Mouse (Mus musculus): ENCODE measurements at regions not wholly inside any gene's neighbourhood (a gene's known extent, or its start where the extent isn't known, plus 50 kb on each side); places are given as distances from the start of the nearest gene placed in this dataset.

DNA sequence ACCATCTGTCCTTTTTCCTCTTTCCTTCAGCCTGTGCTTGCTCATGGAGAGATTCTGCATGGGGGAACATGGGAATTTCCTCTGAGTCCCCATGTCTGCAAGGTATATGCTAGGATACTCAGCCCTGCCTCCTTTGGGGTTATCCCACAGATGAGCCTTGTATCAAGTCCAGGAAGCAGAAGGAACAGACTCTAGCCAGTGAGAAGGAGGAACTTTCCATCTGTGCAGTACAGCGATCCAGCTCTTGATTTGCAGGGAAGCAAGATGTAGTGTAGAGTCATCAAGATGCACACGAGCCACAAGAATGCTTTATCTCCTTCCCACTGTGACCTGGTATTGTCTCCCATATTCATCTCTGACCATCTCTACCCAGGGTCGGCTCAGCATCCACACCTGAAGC is 84.5 kb downstream of the Gadd45g start:
- DNase-seq = no peak

DNA sequence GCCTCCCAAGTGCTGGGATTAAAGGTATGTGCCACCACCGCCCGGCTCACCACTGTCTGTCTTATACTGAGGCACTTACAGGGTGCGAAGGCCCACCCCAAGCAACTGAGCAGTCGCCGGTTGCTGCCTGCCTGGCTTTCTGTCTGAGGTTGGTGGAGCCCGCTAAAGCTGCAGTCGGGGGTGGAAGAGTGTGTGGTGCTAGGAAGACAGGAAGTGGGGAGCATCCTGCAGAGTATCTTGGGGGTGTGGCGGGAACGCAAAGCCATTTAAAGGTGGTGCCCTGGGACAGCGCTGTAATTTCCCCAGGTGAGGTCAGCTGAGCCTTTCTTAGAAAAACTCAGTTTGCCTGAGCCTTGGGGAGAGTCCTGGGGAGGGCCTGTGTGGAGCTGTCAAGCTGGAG is 89.3 kb downstream of the Gadd45g start:
- no peak for DNase-seq

DNA sequence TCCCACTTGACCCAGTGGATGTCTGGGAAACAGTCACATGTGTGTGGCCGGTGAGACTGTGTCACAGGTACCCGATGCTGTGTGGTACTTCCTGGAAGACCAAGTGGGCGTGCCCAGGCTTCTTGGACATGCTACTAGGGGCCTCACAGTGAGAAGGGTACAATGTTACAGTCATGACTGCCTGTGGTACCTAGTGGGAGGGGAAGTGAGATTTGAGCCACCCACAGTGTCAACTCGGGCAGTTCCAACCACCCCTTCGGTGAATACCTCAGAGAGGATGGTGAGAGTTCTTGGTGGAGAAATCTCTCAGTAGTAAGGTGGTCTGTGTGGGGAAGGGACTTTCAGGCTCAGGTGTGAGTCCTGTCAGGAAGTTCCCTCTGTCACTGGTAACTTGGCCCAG is 90.0 kb downstream of the Gadd45g start:
- no peak for DNase-seq

DNA sequence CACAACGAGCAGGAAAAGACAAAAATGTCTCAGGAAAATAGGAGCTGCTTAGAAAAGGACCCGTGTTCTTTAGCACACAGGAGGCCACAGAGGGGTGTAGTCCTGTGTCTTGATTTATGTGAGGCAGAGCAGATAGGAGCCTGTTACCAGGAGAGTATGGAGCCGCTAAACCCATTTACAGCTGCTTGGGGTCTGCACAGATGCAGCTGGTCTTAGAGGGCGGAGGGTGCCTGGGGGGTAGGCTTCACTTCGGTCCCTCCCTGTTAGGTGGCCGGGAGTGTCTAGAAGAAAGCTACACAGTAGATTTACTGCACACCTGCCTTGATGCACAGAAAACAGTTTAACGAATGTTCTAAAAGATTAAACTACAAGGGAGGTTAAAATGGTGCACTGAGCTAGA is 91.4 kb downstream of the Gadd45g start:
- no peak for DNase-seq

DNA sequence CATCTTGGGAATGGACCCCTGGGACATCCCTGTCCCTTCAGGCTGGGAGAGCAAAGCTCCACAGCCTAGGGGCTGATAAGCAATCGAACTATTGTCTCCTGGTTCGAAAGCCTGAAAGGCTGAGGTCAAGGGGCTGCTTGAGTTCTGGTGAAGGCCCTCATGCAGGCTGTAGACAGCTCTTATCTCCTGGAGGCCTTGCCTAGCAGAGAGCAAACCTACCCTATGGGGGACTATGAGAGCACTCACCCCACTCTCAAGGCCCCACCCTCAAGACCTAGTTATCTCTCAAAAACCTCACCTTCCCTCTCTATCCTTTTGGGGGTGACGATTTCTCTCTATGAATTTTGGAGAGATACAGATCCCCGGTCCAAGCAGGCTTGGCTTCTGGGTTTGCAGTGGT is 92.8 kb downstream of the Gadd45g start:
- DNase-seq = no peak

DNA sequence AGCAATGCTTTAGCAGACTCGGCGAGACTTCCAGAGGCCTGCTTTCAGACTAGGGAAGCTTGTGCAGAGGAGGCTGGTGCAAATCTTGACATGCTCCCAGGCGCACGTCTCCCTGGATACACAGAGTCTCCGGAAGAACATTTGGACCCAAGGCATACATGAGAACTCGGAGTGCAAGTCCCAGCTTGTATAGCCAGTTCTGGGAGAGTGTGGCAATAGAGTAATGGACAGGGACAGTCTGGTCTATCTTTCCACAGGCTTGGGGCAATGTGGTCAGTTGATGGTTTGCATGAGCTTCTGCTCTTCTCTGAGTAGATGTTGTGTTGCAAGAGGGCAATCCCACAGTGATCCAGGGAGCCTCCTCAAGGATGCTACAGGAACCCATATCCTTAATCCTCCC is 93.2 kb downstream of the Gadd45g start:
- DNase-seq = no peak

DNA sequence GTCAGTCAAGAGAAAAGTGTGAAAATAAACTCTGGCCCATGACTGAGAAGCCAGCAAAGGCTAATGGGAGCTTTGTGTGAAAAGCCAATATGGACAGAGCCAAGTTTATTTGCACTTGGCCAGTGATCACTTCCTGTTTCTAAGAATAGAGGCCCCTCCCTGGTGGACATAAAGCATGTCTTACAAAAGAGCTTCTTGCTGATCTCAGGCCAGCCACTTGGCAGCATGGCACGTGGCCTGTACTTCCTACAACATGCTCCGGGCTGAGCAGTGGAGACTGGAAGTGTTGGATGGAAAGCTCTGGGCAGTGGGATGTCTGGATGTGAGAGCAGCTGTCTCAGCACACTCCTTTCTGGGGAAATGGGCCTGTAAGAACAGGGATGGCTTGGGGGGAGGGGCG is 99.7 kb downstream of the Gadd45g start:
- DNase-seq = no peak

DNA sequence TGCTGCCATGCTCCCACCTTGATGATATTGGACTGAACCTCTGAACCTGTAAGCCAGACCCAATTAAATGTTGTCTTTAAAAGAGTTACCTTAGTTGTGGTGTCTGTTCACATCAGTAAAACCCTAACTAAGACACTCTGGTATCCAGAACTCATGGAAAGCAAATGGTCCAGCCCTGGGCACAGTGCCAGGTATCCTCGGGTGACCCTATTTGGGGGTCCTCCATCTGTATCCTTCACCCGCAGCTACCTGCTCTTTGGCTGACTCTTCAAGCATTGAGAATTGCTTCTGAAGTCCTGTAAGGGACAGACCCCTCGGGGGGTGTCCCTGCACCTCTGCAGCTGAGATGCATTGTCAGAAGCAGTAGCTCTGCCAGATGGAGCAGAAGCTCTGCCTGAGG is 102.4 kb downstream of the Gadd45g start:
- no peak for DNase-seq

DNA sequence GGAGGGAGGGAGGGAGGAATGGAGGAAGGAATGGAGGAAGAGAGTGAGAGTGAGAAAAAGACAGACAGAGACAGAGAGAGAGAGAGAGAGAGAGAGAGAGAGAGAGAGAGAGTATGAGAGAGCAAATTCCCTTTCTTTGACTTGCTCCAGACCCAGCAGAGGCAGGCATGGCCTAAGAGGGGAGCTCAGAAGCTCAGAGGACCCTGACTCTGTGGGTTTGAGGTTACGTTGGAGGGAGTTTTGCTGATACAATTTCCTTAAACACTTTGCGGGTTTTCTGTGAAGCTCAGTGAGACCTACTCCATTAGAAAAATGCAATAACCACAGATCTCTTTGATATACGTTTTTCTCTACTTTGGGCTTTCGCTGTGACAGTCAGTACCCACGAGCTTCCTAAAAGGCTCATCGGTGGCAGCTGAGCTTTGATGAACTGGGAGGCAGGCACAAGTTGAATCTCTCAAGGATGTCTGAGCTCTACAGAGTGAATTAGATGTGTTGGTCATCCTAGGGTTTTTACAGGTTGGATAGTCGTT is 105.1 kb downstream of the Gadd45g start:
- no peak for DNase-seq

DNA sequence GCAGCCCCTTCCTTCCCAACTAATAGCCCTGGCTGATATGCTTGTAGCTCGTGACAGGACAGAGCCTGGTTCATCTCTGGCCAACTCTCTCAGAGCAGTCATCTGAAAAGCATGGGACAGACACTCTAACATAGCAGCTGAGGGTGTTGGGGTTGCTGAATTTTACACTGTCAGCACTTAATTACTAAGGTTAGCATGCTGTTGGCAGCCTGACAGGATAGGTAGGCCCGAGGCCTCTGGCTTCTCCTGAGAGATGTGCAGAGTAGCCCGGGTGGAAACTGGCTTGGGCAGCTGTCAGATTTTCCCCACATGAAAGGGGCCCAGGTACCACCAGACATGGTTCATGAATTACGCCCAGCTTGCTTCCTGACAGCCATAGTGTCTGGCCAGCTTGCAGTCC is 106.6 kb downstream of the Gadd45g start:
- no peak for DNase-seq

DNA sequence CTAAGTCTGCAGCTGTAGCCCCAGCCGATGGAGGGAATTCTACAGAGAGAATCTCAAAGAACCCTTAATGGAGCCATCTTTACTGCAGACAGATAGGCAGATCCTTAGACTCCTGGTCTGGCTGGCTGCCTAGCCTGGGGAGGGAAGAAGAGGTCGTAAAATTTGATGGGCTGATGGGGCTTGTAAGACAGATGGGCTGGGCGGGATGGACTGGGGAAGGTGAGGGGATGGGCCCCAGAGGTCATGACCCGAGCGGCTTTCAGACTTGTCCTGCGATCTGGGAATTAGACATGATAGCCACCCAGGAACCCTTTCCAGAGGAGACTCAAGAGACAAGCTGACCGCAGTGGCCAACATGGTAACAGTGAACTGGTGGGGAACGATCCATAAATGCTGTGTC is 107.1 kb downstream of the Gadd45g start:
- DNase-seq = no peak

DNA sequence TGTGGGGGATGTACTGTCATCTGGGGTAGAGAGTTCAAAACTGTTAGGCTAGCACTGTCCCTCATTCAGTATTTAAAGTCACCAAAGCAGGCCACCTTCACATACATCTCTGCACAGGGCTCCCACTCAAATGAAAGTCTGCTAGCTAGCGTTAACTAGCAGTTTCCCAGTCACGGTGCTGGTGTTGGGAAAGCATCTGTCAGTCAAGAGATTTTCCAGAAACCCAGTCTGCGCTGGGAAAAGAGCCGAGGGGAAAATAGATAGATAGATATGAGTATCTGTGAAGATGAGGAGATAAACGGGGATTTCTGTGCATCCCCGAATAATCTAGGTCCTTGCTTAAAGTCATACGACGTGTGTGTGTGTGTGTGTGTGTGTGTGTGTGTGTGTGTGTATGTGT is 110.6 kb downstream of the Gadd45g start:
- no peak for DNase-seq

DNA sequence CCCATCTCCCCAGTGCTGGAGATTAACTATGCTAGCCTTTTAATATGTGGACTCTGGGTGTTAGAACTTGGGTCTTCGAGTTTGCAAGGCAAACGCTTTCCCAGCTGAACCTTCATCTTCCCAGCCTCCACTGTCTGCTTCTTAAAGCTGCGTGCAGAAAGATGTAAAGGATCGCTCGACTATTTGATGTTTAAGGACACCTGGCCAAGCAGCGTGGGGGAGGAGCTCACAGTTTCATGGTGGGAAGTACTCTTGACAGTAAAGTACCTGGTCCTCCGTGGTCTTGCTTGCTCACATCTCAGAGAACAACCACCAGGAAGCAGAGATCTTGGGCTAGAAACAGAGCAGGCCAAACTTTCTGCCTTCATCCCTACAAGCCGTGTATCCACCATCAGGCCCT is 113.1 kb downstream of the Gadd45g start:
- DNase-seq = no peak

DNA sequence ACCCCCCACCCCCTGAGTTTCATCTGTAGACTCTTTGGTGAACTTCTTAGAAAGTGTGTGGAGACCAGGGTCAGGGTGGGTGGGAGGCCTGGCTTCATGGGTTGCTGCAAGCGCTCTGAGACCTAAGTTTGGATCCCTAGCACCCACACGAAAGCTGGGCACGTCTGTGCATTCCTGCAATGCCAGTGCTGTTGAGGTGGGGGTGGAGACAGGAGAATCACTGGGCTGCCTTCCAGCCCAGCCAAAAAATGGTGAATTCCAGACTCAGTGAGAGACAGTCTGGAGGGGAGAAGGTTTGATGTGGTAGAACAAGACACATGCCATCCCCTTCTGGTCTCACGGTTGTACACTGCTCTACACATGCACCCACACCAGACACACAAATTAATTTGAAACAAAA is 113.8 kb downstream of the Gadd45g start:
- DNase-seq = no peak

DNA sequence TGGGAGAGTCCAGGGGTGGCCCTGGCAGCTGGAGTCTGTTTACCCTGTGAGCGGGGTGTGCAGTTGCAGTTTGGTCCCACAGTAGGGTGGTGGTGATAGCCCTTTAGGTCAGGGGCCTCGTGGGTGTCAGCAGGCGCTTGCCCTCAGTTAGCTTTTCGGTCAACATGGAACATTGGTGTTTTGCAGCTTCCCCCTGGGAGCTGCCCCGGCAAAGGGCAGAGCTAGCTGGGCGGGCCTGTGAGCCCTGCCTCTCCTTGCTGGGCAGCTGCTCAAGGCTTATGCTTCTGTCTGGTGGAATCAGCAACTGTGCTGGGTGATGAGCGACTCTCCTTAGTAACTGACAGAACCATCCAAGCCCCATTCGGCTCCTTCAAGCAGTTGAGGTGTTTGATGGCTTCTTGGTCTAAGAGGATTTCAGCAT is 115.7 kb downstream of the Gadd45g start:
- DNase-seq = no peak

DNA sequence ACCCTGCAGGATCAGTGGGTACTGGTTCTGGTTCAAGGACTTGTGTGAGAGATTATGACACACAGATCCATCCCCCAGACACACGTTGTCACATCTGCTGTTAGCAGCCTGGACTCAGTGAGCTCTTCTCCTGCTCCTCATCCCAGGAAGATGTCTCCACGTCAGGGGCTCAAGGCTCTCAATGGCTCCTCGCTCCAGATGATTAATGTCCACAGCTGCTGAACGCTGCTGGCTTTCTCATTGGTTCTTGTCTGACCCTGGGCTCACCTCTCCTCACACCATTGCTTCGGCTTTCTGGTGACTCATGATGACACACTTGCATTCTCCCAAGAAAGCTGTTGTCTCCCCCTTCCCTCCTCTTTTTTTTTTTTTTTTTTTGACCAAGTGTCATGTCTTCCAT is 116.2 kb downstream of the Gadd45g start:
- no peak for DNase-seq

DNA sequence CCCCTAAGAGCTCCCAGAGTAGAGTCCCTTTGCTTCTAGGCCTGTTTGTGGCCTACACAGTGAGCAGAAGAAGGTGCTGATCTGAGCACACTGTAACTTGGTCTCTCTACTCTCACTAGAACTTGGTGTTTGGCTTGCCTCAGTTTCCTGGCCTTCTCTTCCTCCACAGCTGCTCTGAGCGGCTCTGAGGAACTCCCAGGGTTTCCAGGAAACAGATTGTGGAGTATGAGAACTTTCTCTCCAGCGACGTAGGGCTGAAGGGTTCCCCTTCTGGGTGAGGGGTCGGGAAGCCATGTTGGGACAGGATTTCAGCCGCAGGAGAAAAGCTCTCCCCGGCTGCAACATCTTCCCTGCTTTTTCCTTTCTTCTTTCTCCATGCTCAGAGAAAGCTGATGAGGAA is 117.5 kb downstream of the Gadd45g start:
- no peak for DNase-seq

DNA sequence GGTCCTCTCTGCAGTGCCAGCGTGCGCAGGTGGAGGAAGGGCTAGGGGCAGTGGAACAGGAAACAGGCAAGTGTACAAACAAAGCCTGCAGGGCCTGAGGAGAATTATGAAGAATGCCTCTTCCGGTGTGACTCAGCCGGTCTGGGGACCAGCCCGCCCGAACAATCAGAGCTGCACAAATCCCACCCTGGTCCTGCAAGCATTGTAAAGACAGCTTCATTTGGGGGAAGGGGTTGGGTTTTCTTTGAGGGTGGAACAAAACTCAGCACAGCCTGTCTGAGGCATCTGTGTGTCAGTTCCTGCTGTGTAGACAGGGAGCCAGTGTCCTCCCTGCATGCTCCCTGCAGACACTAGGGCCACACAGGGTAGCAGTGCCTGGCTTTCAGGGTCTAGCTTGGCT is 117.9 kb downstream of the Gadd45g start:
- no peak for DNase-seq

DNA sequence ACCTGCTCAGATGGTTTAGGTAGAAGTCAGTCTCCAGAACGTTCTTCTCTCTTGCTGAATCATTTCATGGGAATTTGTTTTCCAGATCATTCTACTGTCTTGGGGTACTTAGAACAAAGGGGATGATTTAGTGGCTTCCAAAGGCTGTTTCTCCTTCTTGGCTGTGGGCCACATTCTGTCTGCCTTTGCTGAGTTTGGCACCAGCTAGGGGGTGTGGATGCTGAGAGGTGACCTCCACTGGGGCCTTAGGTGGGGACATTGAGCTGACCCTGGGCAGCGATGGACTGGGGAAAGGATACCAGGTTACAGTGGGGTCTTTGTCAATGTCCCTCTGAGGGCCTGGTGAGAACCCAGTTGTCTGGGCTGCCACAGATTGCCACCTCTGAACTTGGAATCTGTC is 118.4 kb downstream of the Gadd45g start:
- no peak for DNase-seq

DNA sequence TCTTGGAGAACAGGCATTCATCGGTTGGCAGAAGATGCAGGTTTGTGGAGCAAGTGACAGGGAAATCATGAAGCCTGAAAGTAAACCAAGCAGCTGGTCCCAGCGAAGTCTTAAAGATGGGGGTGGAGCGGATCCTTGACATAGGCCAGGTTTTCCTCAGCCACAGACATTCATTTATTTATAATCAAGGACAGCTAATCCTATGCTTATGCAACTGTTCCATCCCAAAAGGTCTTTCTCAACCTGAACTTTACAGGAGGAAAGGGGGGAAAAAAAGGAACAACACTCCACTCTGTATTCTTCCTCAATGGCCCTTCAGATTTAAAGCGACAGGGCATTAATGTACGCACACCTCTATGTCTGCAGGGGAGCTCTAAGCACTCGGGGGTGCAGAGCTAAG is 121.6 kb downstream of the Gadd45g start:
- DNase-seq = no peak

DNA sequence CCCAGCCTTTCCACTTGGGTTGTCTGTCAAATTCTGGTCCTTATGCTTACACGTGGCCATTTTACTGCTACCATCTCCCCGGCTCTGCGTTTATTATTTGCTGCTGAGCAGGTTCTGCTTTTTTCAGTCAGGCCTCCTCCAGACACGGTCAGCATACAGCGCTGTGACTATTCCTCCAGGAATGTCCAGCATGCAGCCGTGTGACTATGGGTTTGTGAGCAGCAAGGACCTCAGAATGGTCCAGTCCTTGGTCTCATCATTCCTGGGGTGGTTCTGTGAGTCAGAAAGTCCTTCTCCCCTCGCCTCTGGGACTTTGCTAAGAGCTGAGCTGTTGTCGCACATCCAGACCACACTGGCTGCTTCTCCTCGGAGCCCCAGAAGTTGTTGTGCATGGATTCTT is 122.3 kb downstream of the Gadd45g start:
- DNase-seq = no peak

DNA sequence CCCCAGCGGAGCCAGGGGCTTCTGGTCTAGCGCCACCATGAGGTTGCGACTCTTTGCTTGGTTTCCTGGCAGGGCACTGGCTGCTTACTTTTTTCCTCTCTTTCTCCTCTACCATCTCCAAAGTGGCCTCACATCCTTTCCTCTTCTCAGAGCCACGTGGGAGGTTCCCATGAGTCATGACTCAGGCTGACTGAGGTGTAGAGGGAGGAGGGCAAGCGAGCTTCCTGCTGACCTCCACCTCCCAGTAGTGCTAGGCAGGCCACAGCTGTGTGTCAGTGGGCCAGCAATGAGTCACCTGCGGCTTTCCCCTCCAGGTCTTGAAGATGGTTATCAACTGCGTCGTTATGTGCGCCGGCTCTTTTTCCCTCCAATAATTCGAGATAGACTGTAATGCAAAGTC is 123.6 kb downstream of the Gadd45g start:
- DNase-seq = no peak

DNA sequence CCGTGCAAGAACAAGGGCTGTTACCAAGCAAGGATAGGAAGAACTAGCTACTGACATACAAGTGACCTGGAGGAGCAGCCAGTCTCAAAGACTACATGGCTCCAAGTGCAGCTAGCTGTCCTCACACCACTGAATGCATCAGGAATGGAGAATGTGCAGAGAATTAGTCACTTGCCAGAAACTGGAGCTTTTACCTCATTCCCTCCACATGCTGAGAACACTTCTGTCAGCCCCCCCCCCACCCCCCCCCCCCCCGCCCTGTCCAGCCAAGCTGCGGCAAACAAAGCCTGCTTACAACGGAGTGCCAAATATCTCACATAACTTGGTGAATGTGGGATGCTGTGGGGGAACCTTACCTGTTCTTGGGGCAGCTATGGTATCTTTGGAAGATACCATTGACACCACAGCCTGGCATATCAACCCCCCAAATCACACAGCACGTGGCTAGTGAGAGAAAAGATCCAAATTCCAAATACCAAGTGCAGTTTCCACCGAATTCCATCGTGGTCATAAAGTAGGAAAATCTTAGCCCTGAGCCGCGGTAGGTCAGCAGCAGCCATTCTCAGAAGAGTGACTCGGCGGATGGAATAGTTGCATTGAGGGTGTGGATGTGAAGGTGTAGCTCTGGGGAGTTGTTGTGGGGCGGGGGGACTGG is 126.3 kb downstream of the Gadd45g start:
- DNase-seq = no peak

DNA sequence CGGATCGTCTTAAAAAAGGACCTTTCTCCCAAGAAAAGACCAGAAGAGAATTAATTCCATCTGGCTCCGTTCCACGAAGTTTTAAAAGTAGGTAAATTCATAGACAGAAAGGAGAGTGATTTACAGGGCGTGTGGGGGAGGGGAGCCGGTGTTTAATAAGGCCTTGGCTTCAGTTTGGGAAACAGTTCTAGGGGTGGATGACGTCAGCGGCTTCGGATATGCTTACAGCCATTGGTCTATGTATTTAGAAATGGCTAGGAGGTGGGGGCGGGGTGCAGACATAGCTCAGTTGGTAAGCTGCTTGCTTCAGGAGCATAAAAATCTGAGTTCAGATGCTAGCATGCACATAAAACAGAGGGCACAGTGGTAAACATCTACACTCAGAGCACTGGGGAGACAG is 127.0 kb downstream of the Gadd45g start:
- DNase-seq = no peak

DNA sequence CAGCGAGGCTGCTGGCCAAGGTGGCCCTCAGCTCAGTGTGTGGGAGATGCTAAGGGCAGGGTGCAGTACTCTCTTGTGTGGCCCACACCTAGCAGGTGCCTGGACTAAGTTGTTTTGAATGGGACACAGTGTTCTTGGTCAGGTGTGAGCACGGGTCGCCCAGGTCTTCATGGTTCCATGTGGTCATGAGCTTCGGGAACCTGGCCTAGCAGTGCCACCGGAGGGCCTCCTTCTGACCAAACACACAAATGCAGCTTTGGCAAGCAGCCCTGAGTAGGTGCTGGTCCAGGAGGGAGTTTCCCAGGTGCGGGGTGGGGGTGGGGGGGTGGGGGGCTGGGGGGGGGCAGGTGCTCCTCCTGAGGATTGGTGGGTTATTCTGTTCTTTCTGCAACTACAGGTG is 127.6 kb downstream of the Gadd45g start:
- DNase-seq = no peak

DNA sequence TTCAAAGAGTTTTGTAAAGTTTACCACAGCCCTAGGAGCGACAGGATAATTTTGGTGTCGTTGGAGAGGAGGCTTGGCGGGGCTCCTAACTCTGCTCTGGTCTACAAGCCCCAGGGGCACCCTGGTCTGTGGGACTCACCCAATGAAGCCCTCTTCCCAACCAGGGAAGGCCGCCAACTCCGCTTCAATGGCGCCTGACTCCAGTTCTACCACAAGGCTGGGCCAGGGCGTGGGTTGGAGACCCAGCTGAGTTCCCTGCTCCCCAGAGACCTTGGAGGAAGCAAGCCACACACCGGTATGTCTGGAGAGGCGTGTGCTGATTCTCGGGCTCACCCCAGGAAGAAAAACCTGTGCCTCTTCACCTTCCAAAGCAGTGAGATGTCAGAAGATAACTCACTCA is 128.9 kb downstream of the Gadd45g start:
- DNase-seq = no peak
